Mouse (Mus musculus): ENCODE measurements around the gene Mrpl52. TPM values are rescaled to one million over a fixed set of nuclear protein-coding genes. Genes with fewer than 3 reads are reported as not detected.

Mrpl52 gene
- polyA plus RNA-seq, 1 experiment = 136 TPM

- TF ChIP-seq POLR2A (IDR thresholded peaks at IDR 0.05; ENCODE audit: borderline replicate concordance, insufficient read depth, low read length) (no peak), CTCF (IDR thresholded peaks at IDR 0.05; ENCODE audit: borderline replicate concordance, insufficient read depth, low read depth, low read length) (no peak)
- 19% methylated on average over 18 of the region's 18 CpGs for WGBS
- Histone ChIP-seq H3K4me3 (replicated peaks; ENCODE audit: insufficient read depth, low read depth, low read length) (no peak overlapping the region), H3K4me1 (ENCODE audit: control insufficient read depth, insufficient read depth, low read length) (no peaks in the 10 kb centered on the region), H3K27ac (ENCODE audit: insufficient read depth, low read length) (no peak overlapping the region), H3K27me3 (ENCODE audit: control insufficient read depth, insufficient read depth, low read length) (no peaks in the 10 kb centered on the region; the same call in 1 of the 2 replicates)
- no peak for DNase-seq
Measured at GRCm38 (mm10) chr14:54413877-54414700, 12.6 kb upstream of the Mrpl52 start.

DNA sequence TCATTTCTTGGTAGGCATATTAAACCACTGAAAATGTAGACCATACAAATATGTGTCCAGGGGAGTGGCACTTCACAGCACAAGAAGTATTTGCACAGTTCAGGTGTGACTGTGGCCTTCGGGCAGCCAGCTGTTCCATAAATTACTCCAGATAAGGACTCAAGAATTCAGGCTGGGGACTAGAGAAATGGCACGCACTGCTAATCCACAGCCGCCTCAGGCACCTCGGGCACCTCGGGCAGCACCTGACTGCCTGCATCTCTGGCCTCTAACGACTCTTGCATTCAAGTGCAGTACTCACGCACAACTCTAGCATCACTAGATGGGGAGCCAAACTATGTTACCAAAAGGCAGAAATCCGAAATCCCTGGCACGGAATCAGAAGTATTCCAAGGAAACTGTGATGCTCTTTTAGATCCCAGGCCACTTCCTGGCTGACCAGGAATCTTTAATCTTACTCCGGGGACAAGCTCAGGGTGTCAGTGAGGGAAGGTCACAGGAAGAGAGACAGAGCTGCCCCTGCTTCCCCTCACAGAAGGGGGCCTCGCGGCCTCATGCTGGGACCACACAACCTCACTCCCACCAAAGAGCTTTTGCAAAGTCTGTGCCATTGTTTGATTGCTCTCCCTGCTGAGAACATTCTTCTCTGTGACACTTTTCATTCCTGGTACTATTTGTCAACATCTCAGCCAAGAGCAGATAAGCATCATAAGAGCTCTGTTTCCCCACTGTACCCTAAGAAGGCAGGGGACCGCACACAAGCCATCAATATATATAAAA lies 11.3 kb upstream of the Mrpl52 start:
- Histone ChIP-seq H3K4me3 (replicated peaks; ENCODE audit: insufficient read depth, low read depth, low read length) (no peak overlapping the region), H3K4me1 (ENCODE audit: control insufficient read depth, insufficient read depth, low read length) (no peaks in the 10 kb centered on the region), H3K27ac (ENCODE audit: insufficient read depth, low read length) (no peak overlapping the region), H3K27me3 (ENCODE audit: control insufficient read depth, insufficient read depth, low read length) (no peaks in the 10 kb centered on the region; the same call in 1 of the 2 replicates)
- WGBS = 31% methylated on average over 13 of the region's 13 CpGs
- no peak for TF ChIP-seq POLR2A (IDR thresholded peaks at IDR 0.05; ENCODE audit: borderline replicate concordance, insufficient read depth, low read length)
- no peak for TF ChIP-seq CTCF (IDR thresholded peaks at IDR 0.05; ENCODE audit: borderline replicate concordance, insufficient read depth, low read depth, low read length)
- no peak for DNase-seq

GRCm38 (mm10) chr14:54416229-54416775 lies 10.4 kb upstream of the Mrpl52 start:
- WGBS = 54% methylated on average over 5 of the region's 5 CpGs
- H3K27ac ChIP-seq (ENCODE audit: insufficient read depth, low read length) = no peak overlapping the region
- H3K27me3 ChIP-seq (ENCODE audit: control insufficient read depth, insufficient read depth, low read length) = no peaks in the 10 kb centered on the region; the same call in 1 of the 2 replicates
- no peak overlapping the region for H3K4me3 ChIP-seq (replicated peaks; ENCODE audit: insufficient read depth, low read depth, low read length)
- H3K4me1 ChIP-seq (ENCODE audit: control insufficient read depth, insufficient read depth, low read length) = no peaks in the 10 kb centered on the region
- DNase-seq = no peak
- TF ChIP-seq POLR2A (IDR thresholded peaks at IDR 0.05; ENCODE audit: borderline replicate concordance, insufficient read depth, low read length) = no peak
- TF ChIP-seq CTCF (IDR thresholded peaks at IDR 0.05; ENCODE audit: borderline replicate concordance, insufficient read depth, low read depth, low read length) = no peak

DNA sequence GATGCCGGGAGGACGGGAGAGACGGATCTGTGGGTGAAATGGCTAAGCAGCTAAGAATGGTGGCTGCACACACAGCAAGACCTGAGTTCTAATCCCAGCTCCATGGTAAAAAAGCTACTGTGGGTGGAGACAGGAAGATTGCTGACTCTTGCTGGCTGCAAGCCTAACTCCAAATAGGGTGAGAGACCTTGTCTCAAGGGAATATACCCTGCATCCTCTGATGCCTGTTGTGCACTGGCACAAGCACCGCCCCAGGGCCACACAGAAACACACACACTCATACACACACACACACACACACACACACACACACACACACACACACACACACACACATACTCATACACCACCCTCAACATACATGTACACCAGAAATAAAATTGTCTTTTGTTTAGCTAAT lies 9.9 kb upstream of the Mrpl52 start:
- Histone ChIP-seq H3K27me3 (ENCODE audit: control insufficient read depth, insufficient read depth, low read length) (no peaks in the 10 kb centered on the region; the same call in 1 of the 2 replicates), H3K4me3 (replicated peaks; ENCODE audit: insufficient read depth, low read depth, low read length) (no peak overlapping the region), H3K4me1 (ENCODE audit: control insufficient read depth, insufficient read depth, low read length) (no peaks in the 10 kb centered on the region), H3K27ac (ENCODE audit: insufficient read depth, low read length) (no peak overlapping the region)
- DNase-seq = no peak
- TF ChIP-seq CTCF (IDR thresholded peaks at IDR 0.05; ENCODE audit: borderline replicate concordance, insufficient read depth, low read depth, low read length) = no peak
- TF ChIP-seq POLR2A (IDR thresholded peaks at IDR 0.05; ENCODE audit: borderline replicate concordance, insufficient read depth, low read length) = no peak
- 73% methylated on average over 4 of the region's 4 CpGs for WGBS

DNA sequence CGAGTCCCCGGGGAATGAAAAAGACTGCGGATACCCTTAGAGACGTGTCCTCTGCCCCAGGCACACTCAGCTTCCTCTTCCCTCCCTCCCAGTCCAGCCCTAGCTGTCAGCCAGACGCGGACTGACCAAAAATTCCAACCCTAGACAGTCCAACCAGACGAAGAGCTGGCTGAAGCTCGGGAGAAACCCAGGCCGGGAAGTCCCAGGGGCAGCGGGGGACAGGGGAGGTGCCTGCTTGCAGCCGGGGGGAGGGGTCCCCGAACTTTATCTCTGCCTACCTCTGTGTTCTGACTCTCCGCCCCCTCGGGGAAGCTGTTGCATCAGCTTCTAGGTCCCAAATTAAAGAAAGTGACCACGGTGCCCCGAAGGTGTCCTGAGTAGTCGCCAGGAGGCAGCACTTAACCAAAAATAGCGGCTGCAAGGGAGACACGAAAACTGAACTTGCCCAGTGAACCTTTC lies 9.1 kb upstream of the Mrpl52 start, which contains the start of gene Slc7a7:
Gene Slc7a7, minus strand, starts transcription at position 158 of the 459 bp plus-strand sequence.
- H3K4me3 ChIP-seq (replicated peaks; ENCODE audit: insufficient read depth, low read depth, low read length) = no peak within 1 kb of the TSS
- no peak for DNase-seq
- H3K27me3 ChIP-seq (ENCODE audit: control insufficient read depth, insufficient read depth, low read length) = no peaks in the 10 kb centered on the region; the same call in 1 of the 2 replicates
- TF ChIP-seq POLR2A (IDR thresholded peaks at IDR 0.05; ENCODE audit: borderline replicate concordance, insufficient read depth, low read length) (no peak), CTCF (IDR thresholded peaks at IDR 0.05; ENCODE audit: borderline replicate concordance, insufficient read depth, low read depth, low read length) (no peak)
- H3K27ac ChIP-seq (ENCODE audit: insufficient read depth, low read length) = no peak within 1 kb of the TSS
- WGBS = 11% methylated on average over 19 of the region's 19 CpGs
- H3K4me1 ChIP-seq (ENCODE audit: control insufficient read depth, insufficient read depth, low read length) = no peaks in the 10 kb centered on the region

GRCm38 (mm10) chr14:54421014-54421413 lies 5.7 kb upstream of the Mrpl52 start:
- 66% methylated on average over 2 of the region's 2 CpGs for WGBS
- Histone ChIP-seq H3K27ac (ENCODE audit: insufficient read depth, low read length) (no peak overlapping the region), H3K27me3 (ENCODE audit: control insufficient read depth, insufficient read depth, low read length) (no peaks in the 10 kb centered on the region; the same call in 1 of the 2 replicates), H3K4me3 (replicated peaks; ENCODE audit: insufficient read depth, low read depth, low read length) (no peak overlapping the region), H3K4me1 (ENCODE audit: control insufficient read depth, insufficient read depth, low read length) (peaks cover under 1% of the 10 kb centered on the region; the same call in 1 of the 2 replicates)
- TF ChIP-seq POLR2A (IDR thresholded peaks at IDR 0.05; ENCODE audit: borderline replicate concordance, insufficient read depth, low read length) (no peak), CTCF (IDR thresholded peaks at IDR 0.05; ENCODE audit: borderline replicate concordance, insufficient read depth, low read depth, low read length) (no peak)
- no peak for DNase-seq

GRCm38 (mm10) chr14:54423406-54423805 lies 3.3 kb upstream of the Mrpl52 start:
- peaks cover 3% of the 10 kb centered on the region; the same call in 1 of the 2 replicates for H3K4me1 ChIP-seq (ENCODE audit: control insufficient read depth, insufficient read depth, low read length)
- no peak overlapping the region for H3K27ac ChIP-seq (ENCODE audit: insufficient read depth, low read length)
- H3K4me3 ChIP-seq (replicated peaks; ENCODE audit: insufficient read depth, low read depth, low read length) = no peak overlapping the region
- no peak for DNase-seq
- TF ChIP-seq POLR2A (IDR thresholded peaks at IDR 0.05; ENCODE audit: borderline replicate concordance, insufficient read depth, low read length) = no peak
- TF ChIP-seq CTCF (IDR thresholded peaks at IDR 0.05; ENCODE audit: borderline replicate concordance, insufficient read depth, low read depth, low read length) = peak; percentile 34; the same call in 1 of the 2 replicates
- H3K27me3 ChIP-seq (ENCODE audit: control insufficient read depth, insufficient read depth, low read length) = no peaks in the 10 kb centered on the region
- whole genome bisulfite sequencing = 56% methylated on average over 5 of the region's 5 CpGs
